Mouse (Mus musculus) myocyte (in vitro differentiated cells): ENCODE measurements around the gene 1700125H20Rik.

Experiments used
- E2F4 ChIP-seq: IDR thresholded peaks from one replicate; pipeline ENCODE4 v1.6.1; 2011; ENCODE audit warnings: mild to moderate bottlenecking, control low read depth, moderate library complexity; ENCODE audit not compliant: insufficient read depth
- POLR2A ChIP-seq: IDR thresholded peaks from one replicate; pipeline ENCODE4 v1.6.1; 2011; ENCODE audit warnings: low read depth, mild to moderate bottlenecking, control low read depth, moderate library complexity; ENCODE audit not compliant: insufficient read length
- POLR2AphosphoS2 ChIP-seq: IDR thresholded peaks from one replicate; pipeline ENCODE4 v1.6.1; 2011; ENCODE audit warnings: low read depth, control low read depth; ENCODE audit not compliant: insufficient read length

DNA sequence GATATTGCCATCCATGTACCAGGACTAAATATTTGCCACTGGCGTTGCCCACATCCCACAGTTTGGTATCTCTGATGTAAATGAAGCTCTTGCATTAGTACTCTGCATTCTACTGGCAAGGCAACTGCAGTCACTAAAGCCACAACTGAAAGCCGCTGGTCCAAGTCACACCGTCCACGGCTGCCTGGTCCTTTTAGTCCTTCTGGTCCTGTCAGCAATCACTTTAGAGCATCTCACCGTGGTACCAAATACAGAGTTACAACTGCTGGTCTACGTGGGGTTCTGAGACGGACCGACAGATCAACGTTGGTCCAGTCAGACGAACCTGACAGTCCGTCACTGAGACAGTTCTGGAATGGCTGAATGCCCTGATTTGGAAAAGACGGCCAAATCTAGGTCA, 20.5 kb downstream of the 1700125H20Rik start:
- TF ChIP-seq POLR2AphosphoS2: no peak
- no peak for TF ChIP-seq POLR2A
- TF ChIP-seq E2F4: no peak
